Mouse (Mus musculus) cerebellum, adult 11-12 months (tissue): ENCODE measurements around the gene Ctnnb1.

Experiments used
- DNase-seq: peaks from one replicate; pipeline ENCODE4 v3.0.0; 2022

Gene Ctnnb1

DNA sequence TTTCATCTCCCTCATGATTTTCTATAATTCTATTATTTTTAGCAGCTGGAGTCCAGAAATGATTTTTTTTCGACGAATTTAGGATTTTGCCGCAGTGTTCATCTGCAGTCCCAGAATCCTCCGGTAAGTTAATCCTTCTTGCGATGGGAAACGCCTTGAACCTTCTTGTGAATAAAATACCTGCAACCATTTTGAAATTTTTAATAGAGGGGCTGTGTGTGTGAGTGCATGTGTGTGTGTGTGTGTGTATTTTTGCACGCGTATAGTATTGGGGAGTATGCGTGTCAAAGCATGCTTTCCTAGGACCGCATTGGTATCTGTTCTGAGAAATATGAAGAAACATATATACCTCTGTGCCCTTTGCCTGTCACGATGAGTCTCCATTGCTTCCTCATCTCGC is 1.0 kb downstream of the Ctnnb1 start:
- no peak for DNase-seq

DNA sequence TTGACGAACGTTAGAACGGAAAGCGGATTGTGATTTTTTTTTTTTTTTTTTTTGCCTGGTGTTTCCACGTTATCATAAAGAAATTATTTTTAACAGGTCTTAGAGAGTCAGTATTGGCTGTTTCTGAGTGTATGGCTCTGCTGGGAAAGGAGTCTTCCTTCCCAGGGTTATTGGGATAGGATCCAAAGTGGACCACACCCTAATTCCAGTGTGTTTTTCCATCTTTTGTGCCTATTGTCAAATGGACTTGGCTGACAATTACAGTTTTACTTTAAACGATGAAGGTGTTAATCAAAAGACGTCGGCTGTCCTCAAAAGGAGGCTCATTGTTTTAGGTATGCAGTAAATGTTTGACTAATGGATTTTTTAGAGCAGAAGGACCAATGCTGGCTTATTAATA is 1.8 kb downstream of the Ctnnb1 start:
- DNase-seq = no peak

DNA sequence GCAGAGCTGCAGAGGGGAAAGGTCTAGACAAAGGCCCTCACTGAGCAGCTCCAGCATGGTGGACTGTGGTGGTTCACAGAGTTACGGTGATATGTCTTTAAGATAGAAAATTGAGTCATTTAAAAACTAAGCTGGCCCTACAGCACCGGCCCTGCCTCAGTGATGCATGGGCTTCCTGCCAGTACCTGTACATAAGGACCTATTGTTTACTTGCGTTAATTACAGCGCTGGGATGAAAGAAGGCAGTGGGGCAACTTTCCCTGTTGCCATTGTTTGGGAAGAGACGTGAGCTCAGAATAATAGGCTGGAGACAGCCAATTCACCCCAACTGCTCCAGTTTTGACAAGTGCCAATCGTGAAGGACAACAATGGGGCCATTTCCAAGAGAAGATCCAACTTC is 3.4 kb downstream of the Ctnnb1 start:
- DNase-seq = peak; percentile 55

DNA sequence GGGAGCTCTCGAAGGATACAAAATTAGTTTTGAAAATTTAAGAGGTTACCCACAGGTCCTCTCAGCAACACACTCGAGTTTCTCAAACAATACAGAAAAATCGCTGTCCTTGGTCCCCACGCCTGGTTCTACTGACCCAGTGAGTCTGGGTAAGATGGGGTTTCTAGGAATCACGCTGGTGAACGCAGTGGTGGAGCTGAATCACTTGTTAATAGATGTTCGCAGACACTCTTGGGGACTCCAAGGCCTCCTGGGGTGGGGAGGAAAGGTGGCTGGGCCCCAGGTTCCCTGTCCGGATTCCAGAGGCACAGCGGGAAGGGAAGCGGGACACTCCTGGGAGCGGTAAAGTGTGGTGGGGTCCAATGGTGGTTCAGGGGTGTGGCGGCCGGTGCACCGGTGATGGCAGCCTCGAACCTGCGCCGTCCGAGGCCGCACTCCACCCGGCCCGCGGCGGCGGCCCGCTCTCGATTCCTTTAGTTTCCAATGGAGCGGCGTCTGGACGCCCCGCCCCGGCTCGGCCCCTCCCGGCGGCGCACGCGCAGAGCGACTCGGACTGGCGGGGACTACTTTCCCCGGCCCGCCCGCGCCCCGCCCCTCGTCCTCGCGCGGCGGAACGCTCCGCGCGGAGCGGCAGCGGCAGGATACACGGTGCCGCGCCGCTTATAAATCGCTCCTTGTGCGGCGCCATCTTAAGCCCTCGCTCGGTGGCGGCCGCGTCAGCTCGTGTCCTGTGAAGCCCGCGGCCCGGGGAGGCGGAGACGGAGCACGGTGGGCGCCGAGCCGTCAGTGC is 4.0 kb downstream of the Ctnnb1 start:
- DNase-seq = peak; percentile 96

DNA sequence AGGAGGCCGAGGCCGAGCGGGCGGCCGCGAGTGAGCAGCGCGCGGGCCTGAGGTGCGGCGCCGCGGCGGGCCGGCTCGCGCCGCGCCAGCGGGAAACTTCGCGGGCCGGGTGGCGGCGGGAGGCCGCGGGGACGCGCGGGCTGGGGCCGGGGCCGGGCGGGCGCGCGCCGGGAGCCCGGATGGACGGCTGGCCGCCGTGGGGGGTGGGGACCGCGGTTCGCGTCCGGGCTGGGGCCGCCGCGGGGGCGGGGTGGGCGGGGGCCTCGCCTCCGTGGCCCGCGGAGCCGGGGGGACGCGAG is 4.5 kb downstream of the Ctnnb1 start:
- DNase-seq = no peak

DNA sequence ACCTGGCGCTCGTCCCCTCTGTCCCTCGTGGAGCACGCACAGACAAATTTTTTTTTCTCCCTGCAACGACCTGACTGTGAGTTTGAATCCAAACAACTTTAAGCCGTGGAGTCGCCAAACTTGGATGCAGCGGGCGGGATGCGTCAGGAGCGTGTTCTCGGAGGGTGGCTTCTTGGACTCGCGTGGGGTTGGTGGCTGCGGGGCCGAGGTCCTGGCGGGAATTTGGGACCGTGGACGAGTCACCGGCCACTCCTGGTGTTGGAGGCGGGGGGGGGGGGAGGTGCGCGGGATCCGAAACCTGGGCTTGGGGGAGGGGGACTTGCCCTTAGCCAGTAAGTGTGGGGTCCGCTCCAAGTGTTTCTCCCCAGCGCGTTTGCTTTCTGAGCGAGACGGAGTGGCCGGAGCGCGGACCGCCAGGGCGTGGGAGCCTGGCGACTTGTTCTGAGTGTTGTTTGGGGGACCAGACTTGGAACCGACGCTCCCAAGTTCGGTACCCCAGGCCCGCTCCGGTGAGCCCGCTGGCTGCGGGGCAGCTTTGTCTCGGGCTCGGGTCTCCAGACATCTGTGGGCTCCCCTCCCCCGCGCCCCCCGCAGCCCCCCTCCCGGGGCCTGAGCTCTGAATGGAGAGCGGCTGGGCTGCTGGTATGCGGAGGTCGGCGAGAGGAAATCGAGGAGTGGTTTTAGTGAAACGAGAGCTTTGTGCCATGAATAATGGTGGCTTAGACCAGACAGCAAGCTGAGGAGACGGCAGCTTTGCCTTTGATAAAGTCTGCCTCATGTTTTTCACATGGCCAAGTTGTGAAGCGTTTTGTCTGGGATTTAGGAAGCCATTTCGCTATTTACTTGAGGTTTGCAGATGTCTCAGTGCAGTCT is 5.1 kb downstream of the Ctnnb1 start:
- peak; percentile 63 for DNase-seq

DNA sequence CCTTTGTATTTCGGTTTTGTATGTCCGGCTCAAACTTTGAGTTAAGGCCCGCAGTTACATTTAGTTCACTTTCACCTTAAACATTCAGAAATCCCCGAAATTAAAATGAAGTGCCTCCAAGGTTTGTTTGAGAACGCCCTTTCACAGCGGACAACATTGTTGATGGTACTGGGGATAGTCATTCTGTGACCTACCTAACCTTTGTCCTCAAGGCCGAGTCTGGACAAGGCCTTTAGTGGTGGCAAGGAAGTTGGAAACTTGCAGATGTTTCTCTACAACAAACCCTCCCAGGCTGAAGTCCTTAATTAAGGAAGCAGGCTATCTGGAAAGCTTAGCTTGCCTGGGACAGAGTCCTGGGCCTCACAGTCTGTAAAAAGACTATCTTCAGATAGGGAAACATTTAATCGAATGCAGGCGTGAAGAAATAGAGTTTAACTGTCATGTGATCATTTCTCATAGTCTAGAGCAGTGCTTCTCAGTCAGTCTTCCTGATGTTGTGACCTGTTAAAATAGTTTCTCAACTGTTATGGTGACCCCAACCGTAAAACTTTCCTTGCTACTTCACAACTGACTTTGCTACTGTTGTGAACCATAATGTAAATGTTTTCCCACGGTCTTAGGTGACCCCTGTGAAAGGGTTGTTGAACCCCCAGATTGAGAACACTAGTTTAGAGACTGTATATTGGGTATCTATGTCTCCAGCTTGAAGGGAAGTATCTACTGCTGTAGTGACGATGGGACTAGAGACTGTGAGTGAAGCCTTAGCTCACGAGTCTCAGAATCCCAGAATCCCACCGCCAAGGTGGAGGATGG is 6.0 kb downstream of the Ctnnb1 start:
- DNase-seq = no peak

DNA sequence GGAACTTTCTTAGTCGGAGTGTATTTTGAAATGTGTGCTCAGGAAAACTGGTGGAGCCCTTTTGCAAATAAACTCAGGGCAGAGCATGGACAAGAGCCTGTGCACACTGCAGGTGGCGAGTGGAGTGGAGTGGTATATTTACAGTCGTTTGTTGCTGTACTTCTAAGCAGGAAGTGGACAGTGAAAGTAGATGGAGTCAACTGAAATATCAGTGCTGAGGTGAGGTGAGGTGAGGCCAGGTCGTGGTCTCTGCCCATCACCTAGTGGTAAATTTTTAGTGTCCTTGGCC is 6.6 kb downstream of the Ctnnb1 start:
- DNase-seq = no peak

DNA sequence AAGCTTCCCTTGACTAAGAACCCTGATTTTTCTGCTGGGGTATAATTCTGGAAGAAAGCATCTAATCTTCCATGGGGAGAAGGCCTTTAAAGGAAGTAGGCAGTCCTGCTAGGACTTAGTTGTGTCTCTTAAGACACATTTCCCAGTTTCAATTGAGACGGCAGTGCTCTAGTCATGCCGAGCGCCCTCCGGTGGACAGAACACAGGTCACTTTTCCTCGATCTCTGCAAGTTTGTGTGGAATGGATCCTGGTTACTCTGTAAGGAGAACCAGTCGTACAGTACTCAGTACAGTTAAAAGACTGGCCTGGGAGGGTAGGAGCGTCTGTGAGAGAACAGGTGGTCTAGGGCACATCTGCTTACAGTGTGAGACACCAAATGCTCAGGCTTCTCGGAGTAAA is 7.3 kb downstream of the Ctnnb1 start:
- peak; percentile 52 for DNase-seq

DNA sequence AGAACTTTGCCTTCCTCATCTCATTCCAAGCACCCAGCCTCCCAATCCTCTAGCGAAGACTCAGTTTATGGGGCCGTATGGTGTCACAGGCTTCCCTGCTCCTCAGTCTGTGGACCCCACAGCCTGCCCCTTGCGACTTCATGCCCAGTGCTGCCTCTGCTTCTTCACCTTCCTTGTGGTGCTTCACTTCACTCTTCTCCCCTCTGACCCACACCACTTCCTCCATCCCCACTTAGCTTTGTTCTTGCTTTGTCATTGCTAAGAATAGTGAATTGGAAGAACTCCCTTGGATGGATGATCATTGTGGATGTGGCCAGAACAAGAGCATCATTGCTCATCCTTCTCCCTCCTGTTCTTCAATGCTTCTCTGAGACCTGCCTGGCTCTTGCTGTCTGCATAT is 11.8 kb downstream of the Ctnnb1 start:
- no peak for DNase-seq

DNA sequence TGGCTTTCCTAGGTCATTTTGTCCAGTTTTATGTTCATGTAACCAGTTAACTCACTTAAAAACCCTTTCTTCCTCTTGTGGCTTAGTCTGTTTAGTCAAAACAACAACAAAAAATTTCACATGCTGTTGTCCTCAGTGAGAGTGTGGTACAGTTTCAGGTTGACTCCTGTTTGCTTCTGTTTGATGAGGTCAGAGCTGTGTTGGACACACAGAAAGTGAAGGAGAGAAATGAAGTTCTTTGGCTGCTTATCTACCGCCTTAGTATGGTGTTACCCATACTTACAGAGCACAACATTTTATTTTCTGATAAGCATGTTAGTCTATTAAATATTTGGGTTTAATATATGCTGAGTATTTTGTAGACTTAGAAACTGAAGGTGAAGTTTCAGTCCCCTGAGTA is 14.7 kb downstream of the Ctnnb1 start:
- DNase-seq = no peak

DNA sequence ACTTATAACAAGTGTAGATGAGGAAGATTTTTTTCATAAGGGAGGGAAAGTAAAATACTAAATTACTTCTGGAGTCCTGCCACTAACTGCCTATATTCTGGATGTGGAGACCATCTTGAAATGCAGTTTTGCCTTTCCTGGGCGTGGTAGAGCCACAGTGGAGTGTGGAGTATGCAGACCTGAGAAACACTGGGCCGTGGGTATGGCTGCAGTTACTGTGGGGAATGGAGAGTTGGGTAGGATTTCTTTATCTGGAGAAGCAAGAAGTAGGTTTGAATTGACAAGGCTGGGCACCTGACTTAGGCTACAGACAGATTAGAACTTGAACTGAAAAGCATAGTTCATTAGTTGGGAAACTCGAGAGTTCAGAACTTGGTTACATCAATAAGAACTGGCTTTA is 15.2 kb downstream of the Ctnnb1 start:
- no peak for DNase-seq

DNA sequence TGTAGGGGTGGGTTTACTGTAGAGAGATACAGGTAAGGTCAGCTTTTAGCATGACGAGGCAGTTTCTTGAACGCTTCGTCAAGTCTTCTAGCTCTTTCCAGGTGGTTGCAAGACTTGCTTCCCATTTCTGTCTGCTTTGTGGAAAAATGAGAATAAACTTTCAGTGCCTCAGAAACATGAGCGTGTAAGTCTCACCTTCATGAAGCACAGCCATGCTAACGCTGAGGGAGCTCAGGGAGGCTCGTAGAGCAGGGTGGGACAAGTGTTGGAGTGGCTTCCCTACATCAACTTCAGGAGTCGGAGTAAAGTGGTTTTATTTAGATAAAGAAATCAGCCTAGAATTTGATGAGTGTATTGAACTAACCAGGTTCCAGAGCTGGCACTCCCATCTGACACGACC is 17.1 kb downstream of the Ctnnb1 start:
- no peak for DNase-seq

DNA sequence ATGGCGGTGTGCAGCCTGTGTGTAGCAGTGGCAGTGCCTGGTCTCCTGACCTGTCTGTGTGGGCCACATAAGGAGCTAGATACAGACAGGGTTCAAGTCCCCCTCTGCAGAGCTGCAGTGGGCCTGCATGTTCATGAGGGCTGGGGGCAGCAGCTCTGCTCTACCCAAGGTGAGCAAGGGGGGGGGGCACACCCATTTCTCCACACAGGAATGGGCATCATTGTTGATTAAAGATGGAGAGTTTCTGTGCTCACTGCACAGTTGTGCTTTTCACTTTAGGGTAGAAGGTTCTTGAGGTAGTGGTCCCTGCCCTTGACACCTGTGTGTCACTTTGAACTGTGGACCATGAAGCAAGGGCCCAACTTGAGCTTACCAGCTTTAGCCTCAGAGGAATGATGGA is 19.8 kb downstream of the Ctnnb1 start:
- no peak for DNase-seq

DNA sequence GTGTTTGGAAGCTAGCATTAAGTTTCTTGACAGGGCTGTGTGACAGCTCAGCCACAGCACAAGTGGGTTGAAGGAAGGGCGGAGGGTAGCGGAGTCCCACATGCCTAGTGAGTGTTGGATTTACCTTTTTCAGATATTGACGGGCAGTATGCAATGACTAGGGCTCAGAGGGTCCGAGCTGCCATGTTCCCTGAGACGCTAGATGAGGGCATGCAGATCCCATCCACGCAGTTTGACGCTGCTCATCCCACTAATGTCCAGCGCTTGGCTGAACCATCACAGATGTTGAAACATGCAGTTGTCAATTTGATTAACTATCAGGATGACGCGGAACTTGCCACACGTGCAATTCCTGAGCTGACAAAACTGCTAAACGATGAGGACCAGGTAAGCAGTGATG is 21.7 kb downstream of the Ctnnb1 start:
- DNase-seq = no peak

DNA sequence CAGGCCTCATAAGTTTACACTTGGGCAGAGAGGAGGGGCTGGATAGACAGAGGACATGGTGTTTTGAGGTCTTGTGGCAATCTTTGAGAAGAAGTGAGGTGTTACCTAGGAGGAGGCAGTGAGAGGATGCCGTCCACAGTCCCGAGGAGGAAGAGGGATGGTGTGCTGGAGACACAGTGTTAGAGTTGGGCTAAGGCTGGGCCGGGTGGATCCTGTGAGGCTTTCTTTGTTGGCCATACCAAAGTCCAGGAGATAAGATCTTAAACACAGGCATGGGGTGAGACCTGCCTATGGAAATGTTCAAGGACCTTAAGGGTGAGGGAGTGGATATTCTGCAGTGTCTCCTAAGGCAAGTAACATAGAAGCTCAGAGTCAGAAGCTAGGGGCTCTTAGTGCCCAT is 22.9 kb downstream of the Ctnnb1 start:
- no peak for DNase-seq

DNA sequence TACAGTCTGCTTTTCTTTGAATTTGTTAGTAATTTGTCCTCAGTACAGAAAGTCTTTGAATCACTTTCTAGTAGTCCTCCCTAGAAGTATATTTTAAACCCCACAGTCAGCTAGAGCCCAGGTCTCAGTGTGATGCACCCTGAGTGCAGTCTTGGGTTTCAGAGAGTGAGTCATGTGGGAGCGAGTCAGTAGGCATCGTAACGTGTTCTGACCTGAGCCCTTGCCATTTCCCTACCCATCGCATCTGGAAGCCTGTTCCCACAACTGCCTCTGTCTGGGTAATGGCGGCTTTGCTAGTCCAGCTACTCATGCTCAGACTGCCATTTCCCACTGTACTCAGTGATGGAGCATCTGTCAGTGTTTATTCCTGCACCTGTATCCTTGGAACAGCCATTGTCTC is 29.0 kb downstream of the Ctnnb1 start:
- no peak for DNase-seq

DNA sequence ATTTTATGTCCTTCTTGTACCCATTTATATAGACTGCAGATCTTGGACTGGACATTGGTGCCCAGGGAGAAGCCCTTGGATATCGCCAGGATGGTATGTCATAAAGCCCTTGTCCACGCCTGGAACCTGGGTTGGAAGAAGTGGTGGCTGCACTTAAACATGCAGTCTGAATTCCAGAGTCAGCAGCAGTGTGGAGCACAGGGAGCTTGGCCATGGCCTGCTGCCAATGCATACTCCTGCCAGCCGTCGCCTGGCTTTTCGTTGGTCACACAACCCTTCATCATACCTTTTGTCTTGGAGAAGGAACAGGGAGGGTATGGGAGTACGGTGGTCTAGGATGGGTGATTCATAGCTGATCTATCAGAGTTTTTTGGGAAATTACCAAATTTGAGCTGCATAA is 29.5 kb downstream of the Ctnnb1 start:
- no peak for DNase-seq

DNA sequence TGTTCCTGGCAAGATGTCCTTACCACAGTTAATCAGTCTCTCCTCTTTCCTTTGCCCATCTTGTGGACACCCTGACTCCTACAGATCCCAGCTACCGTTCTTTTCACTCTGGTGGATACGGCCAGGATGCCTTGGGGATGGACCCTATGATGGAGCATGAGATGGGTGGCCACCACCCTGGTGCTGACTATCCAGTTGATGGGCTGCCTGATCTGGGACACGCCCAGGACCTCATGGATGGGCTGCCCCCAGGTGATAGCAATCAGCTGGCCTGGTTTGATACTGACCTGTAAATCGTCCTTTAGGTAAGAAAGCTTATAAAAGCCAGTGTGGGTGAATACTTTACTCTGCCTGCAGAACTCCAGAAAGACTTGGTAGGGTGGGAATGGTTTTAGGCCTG is 30.2 kb downstream of the Ctnnb1 start:
- DNase-seq = no peak

DNA sequence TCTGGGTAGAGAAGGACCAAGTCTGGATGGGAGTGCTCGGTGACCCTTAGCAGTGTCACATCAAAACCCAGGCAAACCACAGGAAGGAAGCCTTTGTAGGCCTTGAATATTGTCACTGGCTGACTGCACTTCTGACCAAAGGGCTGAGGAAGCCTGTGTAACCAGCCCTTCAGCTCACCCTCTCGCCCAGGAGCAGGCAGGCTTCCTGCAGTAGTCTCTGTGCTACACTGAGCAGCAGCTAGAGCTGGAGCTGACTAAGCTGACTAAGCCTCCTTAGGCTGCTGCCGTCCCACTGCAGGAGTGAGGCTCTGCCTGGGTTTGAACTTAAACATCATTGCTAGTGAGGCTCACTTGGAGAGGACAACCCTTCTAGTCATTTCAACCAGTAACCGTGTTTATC is 31.6 kb downstream of the Ctnnb1 start:
- DNase-seq = no peak

DNA sequence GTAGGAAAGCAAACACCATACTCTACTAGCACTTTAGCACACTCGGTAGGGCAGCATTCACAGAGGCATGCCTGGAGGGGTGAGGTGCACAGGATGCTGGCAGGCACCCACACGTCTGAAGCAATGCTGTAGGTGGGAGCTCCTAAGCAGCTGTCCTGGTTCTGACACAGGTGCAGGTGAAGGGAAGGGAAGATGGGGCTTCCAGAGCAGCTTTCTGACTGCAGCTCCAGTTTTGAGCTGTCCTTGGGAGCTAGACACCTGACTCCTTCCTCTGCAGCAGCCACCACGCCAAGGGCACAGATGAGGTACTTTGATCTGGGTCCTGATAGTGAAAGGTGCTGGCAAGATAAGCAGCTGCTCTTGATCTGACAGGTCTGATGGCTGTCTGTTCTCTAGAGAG is 32.5 kb downstream of the Ctnnb1 start:
- no peak for DNase-seq

DNA sequence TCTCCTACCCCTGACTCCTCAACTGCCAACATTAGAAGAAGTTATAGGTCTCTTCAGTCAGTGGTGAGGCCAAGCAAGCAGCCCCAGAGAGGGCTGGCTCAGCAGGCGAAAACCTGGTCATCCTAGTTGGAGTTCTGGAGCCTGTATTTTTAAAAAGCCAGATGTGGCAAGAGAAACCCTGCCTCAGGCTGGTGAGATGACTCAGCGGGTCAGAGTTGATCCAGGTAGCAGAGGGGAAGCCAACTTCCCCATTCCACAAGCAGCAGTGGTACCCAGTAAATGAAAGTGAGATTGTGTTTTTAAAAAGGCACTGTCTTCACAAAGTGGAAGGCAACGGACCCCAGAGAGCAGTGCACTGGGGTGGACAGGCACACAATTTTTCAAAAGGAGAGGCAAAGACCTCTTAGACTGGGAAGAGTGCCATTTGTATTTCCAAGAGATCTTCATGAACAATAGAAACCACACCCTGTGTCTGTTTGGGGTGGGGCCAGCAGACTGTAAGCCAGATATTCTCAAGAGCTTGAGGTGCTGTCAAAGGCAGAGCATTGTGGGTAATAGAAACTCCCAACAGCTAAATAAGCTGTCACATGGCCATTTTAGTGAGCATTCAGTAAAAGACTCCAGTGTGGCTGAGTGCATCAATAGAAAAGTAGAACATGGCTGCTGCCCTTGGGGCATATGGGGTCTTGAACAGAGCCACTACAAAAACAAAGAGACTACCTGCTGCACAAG is 33.1 kb downstream of the Ctnnb1 start:
- DNase-seq = no peak

DNA sequence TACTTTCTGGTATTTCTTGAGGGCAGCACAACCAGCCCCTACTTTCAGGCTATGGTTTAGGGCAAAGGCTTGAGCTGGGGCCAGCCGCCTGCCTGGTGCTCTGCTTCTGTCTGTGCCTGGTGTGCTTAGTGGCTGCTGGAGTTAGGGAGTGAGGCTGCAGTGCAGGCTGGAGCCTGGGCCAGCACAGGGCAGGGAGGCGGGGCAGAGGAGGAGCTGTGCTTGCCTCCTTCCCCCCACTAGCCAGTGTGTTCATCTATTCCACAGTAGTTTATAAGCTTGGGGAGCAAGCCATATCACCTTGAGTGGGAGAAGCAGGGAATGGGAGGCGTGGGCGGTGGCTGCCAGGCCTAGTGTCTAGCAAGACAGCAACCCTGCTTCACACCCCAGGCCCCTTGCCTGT is 34.1 kb downstream of the Ctnnb1 start:
- no peak for DNase-seq
